Mouse (Mus musculus): ENCODE measurements at regions not wholly inside any gene's neighbourhood (a gene's known extent, or its start where the extent isn't known, plus 50 kb on each side); places are given as distances from the start of the nearest gene placed in this dataset.

DNA sequence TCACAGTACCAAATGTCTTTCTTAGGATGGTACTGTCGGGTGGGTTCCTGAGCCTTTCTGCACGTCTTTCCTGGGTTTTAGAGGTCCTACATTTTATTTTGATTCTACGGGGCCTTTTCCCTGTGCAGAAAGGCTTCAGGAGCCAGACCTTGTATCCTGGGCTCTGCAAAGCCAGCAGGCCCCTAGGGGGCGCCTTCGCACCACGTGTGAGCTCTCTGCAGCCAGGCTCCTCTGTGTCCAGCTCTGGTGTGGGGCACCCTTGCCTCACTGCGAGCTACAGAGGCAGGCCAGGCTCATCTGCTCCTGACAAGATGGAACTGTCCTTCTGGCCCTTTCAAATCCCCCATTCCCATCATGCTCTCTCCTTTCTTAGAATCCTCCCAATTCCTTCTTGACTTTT is 53.3 kb upstream of the Usp3 start:
- peak; percentile 67 for DNase-seq (ENCODE audit: low spot score)

DNA sequence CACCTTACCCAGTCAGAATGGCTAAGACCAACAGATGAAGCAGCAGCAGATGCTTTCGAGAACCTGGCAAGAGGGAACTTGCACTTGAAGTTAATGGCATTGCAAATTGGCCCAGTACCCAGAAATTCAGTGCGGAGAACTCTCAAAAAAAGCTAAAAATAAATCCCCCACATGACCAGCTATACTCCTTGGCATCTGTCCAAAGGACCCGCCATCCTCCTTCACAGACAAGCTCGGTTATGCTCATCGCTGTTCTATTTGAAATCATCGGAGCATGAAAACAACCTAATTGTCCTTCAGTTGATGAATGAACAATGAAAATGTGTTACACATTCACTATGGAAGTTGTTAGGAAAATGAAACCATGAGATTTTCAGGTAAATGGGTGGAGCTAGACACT is 58.4 kb upstream of the Usp3 start:
- no peak for DNase-seq (ENCODE audit: low spot score)

DNA sequence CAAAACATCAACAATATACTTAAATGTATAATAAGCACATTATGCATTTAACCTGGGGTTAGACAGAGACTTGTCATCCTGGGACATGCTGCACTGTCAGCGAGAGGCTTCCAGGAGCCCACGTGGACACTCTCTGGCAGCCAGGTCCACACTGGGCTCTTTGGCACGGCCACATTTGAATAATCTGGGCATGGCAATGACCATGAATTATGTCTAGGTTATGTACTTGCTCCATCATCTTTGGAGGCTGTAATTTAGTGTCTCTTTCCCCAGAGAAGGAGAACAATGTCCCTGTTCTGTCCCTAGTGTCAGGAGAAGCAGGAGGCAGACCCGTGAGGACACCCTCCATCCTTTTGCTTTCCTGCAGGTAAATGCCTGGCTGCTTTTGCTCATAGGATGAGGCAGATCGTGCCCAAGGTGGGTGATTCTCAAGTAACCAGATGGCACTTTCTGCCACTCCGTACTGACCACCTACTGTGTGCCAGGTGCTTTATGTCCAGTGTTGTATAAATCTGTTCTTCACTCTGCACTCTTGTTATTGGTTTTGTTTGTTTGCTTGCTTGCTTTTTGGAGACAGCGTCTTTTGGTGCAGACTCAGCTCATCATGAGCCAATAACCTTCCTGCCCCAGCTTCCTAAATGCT is 56.2 kb upstream of the Car12 start:
- DNase-seq (ENCODE audit: low spot score) = no peak

DNA sequence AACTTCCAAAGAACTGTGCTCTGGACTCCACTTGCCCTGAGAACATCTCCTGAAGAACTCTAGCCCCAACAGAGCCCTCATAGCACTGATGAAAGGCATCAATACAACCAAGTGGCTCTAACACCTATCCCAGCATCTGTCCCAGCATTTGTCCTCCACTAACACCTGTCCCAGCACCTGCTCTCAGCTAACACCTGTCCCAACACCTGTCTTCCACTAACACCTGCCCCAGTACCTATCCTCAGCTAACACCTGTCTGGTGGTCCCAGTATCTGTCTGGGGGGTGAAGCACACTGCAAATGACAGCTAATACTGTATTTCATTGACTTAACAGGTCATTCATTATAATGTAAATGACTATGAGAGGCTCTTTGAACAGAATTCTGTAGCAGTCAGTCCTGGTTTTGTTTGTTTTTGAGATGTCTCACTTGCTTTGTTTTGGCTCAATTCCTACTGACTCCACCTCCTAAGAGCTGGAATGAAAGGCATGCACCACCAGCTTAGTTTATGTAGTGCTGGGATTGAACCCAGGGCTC is 54.7 kb upstream of the Car12 start:
- no peak for DNase-seq (ENCODE audit: low spot score)

DNA sequence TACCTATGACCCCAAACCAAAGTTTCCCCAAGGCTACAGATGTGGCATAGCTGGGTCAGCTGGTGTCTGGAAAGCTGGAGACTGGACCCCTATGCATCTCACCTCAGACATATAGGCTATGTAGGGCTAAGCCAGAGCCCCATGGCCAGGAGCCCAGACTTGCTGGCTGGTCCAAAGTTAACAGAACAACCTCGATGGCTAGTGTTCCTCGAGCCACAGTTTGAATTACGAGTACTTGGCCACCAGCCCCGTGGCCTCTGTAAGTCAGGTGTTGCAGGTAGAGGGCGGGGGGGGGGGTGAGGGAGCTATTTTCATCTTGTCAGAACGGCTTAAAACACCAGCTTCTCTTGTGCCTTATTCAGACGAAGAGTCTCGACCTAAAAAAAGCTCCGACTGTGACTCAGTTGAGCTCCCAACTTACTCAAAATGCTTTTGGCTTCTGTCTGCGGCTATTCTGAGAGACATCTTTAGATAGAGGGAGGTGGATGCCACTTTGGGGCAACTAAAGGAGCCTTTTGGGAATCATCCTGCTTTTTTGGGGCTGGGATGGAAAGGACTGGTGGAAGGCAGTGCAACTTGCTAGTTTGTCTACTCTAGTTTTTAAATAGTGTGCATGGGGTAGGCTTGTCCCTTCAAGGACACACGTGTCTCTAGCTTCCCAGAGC is 53.6 kb upstream of the Car12 start:
- no peak for DNase-seq (ENCODE audit: low spot score)

DNA sequence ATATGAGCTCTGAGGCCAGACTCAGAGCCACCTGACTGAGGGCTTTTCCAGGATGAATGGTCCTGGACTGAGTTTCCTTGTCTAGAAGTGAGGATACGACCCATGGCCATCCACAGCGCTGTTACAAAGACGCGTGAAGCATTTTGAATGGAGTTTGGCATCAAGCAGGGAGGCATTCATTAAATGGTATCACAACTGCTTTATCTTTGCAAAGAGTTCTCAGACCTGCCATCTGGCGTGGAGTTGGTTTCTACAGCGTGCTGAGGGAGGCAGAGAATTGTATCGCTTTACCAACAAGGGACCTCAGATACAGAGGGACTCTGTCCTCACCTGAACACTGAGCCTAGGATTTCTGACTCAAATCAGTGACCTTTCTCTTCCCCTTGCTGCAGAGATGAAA is 51.9 kb upstream of the Car12 start:
- no peak for DNase-seq (ENCODE audit: low spot score)

DNA sequence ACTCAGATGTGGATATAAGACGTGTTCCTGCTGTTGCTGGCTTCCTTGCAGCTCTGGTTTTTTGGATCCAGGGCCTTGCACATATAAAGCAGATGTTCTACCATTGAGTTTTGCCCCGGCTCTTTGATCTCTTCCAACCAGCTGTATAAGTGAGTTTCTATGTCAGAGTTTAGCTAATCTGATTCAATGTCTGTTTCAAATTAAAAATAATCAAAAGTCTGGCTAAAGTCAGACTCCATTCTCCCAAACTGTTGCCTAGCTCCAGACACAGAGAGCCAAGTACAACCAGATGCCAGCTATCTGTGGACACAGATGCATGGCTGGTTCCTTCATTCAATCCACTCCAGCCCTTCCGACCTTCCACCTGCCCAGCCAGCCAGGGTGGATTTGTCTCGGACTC is 51.0 kb upstream of the Car12 start:
- no peak for DNase-seq (ENCODE audit: low spot score)
